ENCODE assay signal across 7 mouse cellular contexts in genomic region chr19:8966198-8966589, GRCm38 (mm10). TPM values are rescaled to one million over a fixed set of nuclear protein-coding genes. Genes with fewer than 3 reads are reported as not detected.
DNase-seq lines count a peak whose midpoint lies in the region; ATAC-seq and TF ChIP-seq lines count a peak whose summit lies in the region.

No protein-coding gene starts in this region.

- peaks cover 19% of the 10 kb centered on the region for H3K4me1 ChIP-seq in lung, embryonic 15.5 days
- H3K4me1 ChIP-seq in forebrain, embryonic 10.5 days, result peaks cover 30% of the 10 kb centered on the region
- peaks cover 19% of the 10 kb centered on the region; the same call in 1 of the 2 replicates for H3K4me1 ChIP-seq in limb, embryonic 14.5 days (ENCODE audit: control insufficient read depth, insufficient read depth, low read length)
- H3K4me1 ChIP-seq in stomach, embryonic 14.5 days (ENCODE audit: control insufficient read depth, insufficient read depth, low read length), result peaks cover 10% of the 10 kb centered on the region; the same call in 1 of the 2 replicates

- peak overlapping the region; percentile 94 for H3K27ac ChIP-seq in lung, embryonic 15.5 days
- peak overlapping the region; percentile 94 for H3K27ac ChIP-seq in forebrain, embryonic 10.5 days
- peak overlapping the region; percentile 97 for H3K27ac ChIP-seq in limb, embryonic 14.5 days (replicated peaks; ENCODE audit: low read depth, low read length)
- H3K27ac ChIP-seq in stomach, embryonic 14.5 days (ENCODE audit: low read length), result peak overlapping the region; percentile 93

- TF ChIP-seq POLR2A in limb, embryonic 14.5 days (IDR thresholded peaks at IDR 0.05; ENCODE audit: borderline replicate concordance, extremely low read depth, insufficient read depth, insufficient read length), result no peak

- no peak for ATAC-seq in lung, embryonic 15.5 days (ENCODE audit: borderline replicate concordance, extremely low read depth, low FRiP score, low TSS enrichment)
- ATAC-seq in limb, embryonic 14.5 days (ENCODE audit: low FRiP score, low read depth), result no peak
- no peak for ATAC-seq in stomach, embryonic 14.5 days (ENCODE audit: insufficient number of reproducible peaks, insufficient read depth, low FRiP score, low read depth)

- H3K4me3 ChIP-seq in lung, embryonic 15.5 days, result peak overlapping the region; percentile 82
- peak overlapping the region; percentile 90 for H3K4me3 ChIP-seq in forebrain, embryonic 10.5 days
- H3K4me3 ChIP-seq in limb, embryonic 14.5 days (replicated peaks; ENCODE audit: low read length), result peak overlapping the region; percentile 92
- H3K4me3 ChIP-seq in stomach, embryonic 14.5 days (ENCODE audit: low read depth, low read length), result peak overlapping the region; percentile 89

- H3K4me2 ChIP-seq in lung, embryonic 15.5 days, result peak overlapping the region; percentile 55
- H3K4me2 ChIP-seq in limb, embryonic 14.5 days (replicated peaks; ENCODE audit: low read depth, low read length, severe bottlenecking), result peak overlapping the region; percentile 73
- H3K4me2 ChIP-seq in stomach, embryonic 14.5 days (replicated peaks; ENCODE audit: low read depth, low read length), result peak overlapping the region; percentile 74

- H3K36me3 ChIP-seq in lung, embryonic 15.5 days, result peaks cover 66% of the 10 kb centered on the region
- peaks cover 80% of the 10 kb centered on the region for H3K36me3 ChIP-seq in forebrain, embryonic 10.5 days (replicated peaks)
- peaks cover 77% of the 10 kb centered on the region for H3K36me3 ChIP-seq in limb, embryonic 14.5 days (ENCODE audit: control insufficient read depth, insufficient read depth, low read length)
- H3K36me3 ChIP-seq in stomach, embryonic 14.5 days (ENCODE audit: control insufficient read depth, insufficient read depth, low read length), result peaks cover 55% of the 10 kb centered on the region

- no peaks in the 10 kb centered on the region for H3K27me3 ChIP-seq in lung, embryonic 15.5 days
- no peaks in the 10 kb centered on the region for H3K27me3 ChIP-seq in forebrain, embryonic 10.5 days (ENCODE audit: poor library complexity, severe bottlenecking)
- H3K27me3 ChIP-seq in limb, embryonic 14.5 days (ENCODE audit: control insufficient read depth, insufficient read depth, low read length), result no peaks in the 10 kb centered on the region
- no peaks in the 10 kb centered on the region for H3K27me3 ChIP-seq in stomach, embryonic 14.5 days (ENCODE audit: control insufficient read depth, insufficient read depth, low read length)

- DNase-seq in lung, postnatal 10 days, result no peak
- no peak for DNase-seq in forebrain, embryonic 10.5 days (ENCODE audit: extremely low spot score, low spot score)
- no peak for DNase-seq in limb, embryonic 14.5 days (ENCODE audit: low spot score)
- no peak for DNase-seq in adrenal gland, postnatal 10 days
- no peak for DNase-seq in cerebellum, postnatal 4 days (ENCODE audit: low spot score in 2 of 2)

- peak overlapping the region; percentile 61 for H3K9ac ChIP-seq in lung, embryonic 15.5 days
- peak overlapping the region; percentile 97 for H3K9ac ChIP-seq in limb, embryonic 14.5 days (ENCODE audit: low read depth, low read length, severe bottlenecking)
- peak overlapping the region; percentile 64 for H3K9ac ChIP-seq in stomach, embryonic 14.5 days (replicated peaks; ENCODE audit: low read depth, low read length)

- H3K9me3 ChIP-seq in lung, embryonic 15.5 days, result no peaks in the 10 kb centered on the region
- H3K9me3 ChIP-seq in forebrain, embryonic 10.5 days, result no peaks in the 10 kb centered on the region
- no peaks in the 10 kb centered on the region for H3K9me3 ChIP-seq in limb, embryonic 14.5 days (ENCODE audit: control insufficient read depth, low read length)
- no peaks in the 10 kb centered on the region for H3K9me3 ChIP-seq in stomach, embryonic 14.5 days (ENCODE audit: control insufficient read depth, low read depth, low read length)

- 33% methylated on average over 5 of the region's 5 CpGs for WGBS in lung, embryonic 15.5 days
- 51% methylated on average over 5 of the region's 5 CpGs for WGBS in forebrain, embryonic 10.5 days
- 27% methylated on average over 5 of the region's 5 CpGs for WGBS in limb, embryonic 14.5 days
- 31% methylated on average over 5 of the region's 5 CpGs for WGBS in stomach, embryonic 14.5 days

RNA-seq across cellular contexts. Expression of gene Eef1g, which starts 0.6 kb away (rescaled TPM):
- 420 and 427 TPM in 2 replicates for polyA plus RNA-seq in lung, embryonic 15.5 days (2015; fragmentation: Nextera tagmentation; extraction: Ambion mirVana)
- 559 and 563 TPM in 2 replicates for polyA plus RNA-seq in forebrain, embryonic 10.5 days (2016; fragmentation: Nextera tagmentation; extraction: Ambion mirVana)
- polyA plus RNA-seq in limb, embryonic 14.5 days (2012; rRNA removed), result 530 and 577 TPM in 2 replicates
- 499 and 500 TPM in 2 replicates for polyA plus RNA-seq in limb, embryonic 14.5 days (2014; fragmentation: Nextera tagmentation; extraction: Ambion mirVana)
- polyA plus RNA-seq in stomach, embryonic 14.5 days (2014; fragmentation: Nextera tagmentation; extraction: Ambion mirVana), result 469 and 470 TPM in 2 replicates
- total RNA-seq in adrenal gland, postnatal 10 days (2021), result 100 to 1,000 TPM; 355 to 407 TPM

RNA-seq across cellular contexts. Expression of gene Tut1, which starts 12.5 kb away (rescaled TPM):
- polyA plus RNA-seq in lung, embryonic 15.5 days (2015; fragmentation: Nextera tagmentation; extraction: Ambion mirVana), result 28.4 and 29.7 TPM in 2 replicates
- 40.2 and 49.1 TPM in 2 replicates for polyA plus RNA-seq in forebrain, embryonic 10.5 days (2016; fragmentation: Nextera tagmentation; extraction: Ambion mirVana)
- polyA plus RNA-seq in limb, embryonic 14.5 days (2012; rRNA removed), result 28.6 and 33.6 TPM in 2 replicates
- polyA plus RNA-seq in limb, embryonic 14.5 days (2014; fragmentation: Nextera tagmentation; extraction: Ambion mirVana), result 27.6 and 29.2 TPM in 2 replicates
- 27.2 and 27.6 TPM in 2 replicates for polyA plus RNA-seq in stomach, embryonic 14.5 days (2014; fragmentation: Nextera tagmentation; extraction: Ambion mirVana)
- 10 to 100 TPM; 17.4 to 19.3 TPM for total RNA-seq in adrenal gland, postnatal 10 days (2021)

RNA-seq across cellular contexts. Expression of gene Ahnak, which starts 22.9 kb away (rescaled TPM):
- 24.7 and 25.6 TPM in 2 replicates for polyA plus RNA-seq in lung, embryonic 15.5 days (2015; fragmentation: Nextera tagmentation; extraction: Ambion mirVana)
- 6.5 and 7.1 TPM in 2 replicates for polyA plus RNA-seq in forebrain, embryonic 10.5 days (2016; fragmentation: Nextera tagmentation; extraction: Ambion mirVana)
- 21.6 and 31.4 TPM in 2 replicates for polyA plus RNA-seq in limb, embryonic 14.5 days (2012; rRNA removed)
- polyA plus RNA-seq in limb, embryonic 14.5 days (2014; fragmentation: Nextera tagmentation; extraction: Ambion mirVana), result 61.5 and 61.6 TPM in 2 replicates
- polyA plus RNA-seq in stomach, embryonic 14.5 days (2014; fragmentation: Nextera tagmentation; extraction: Ambion mirVana), result 33.4 and 40.6 TPM in 2 replicates
- 100 to 1,000 TPM; 146 to 184 TPM for total RNA-seq in adrenal gland, postnatal 10 days (2021)

RNA-seq across cellular contexts. Expression of gene Mta2, which starts 24.5 kb away (rescaled TPM):
- polyA plus RNA-seq in lung, embryonic 15.5 days (2015; fragmentation: Nextera tagmentation; extraction: Ambion mirVana), result 165 and 173 TPM in 2 replicates
- polyA plus RNA-seq in forebrain, embryonic 10.5 days (2016; fragmentation: Nextera tagmentation; extraction: Ambion mirVana), result 202 and 206 TPM in 2 replicates
- 63.4 and 76.5 TPM in 2 replicates for polyA plus RNA-seq in limb, embryonic 14.5 days (2012; rRNA removed)
- 43.8 and 47.2 TPM in 2 replicates for polyA plus RNA-seq in limb, embryonic 14.5 days (2014; fragmentation: Nextera tagmentation; extraction: Ambion mirVana)
- polyA plus RNA-seq in stomach, embryonic 14.5 days (2014; fragmentation: Nextera tagmentation; extraction: Ambion mirVana), result 41.5 and 45.3 TPM in 2 replicates
- total RNA-seq in adrenal gland, postnatal 10 days (2021), result 100 to 1,000 TPM in 1 of 2 experiments, 10 to 100 TPM in 1; 94.8 to 111 TPM

RNA-seq across cellular contexts. Expression of gene Eml3, which starts 36.8 kb away (rescaled TPM):
- 30.8 and 35.6 TPM in 2 replicates for polyA plus RNA-seq in lung, embryonic 15.5 days (2015; fragmentation: Nextera tagmentation; extraction: Ambion mirVana)
- 24.0 and 25.7 TPM in 2 replicates for polyA plus RNA-seq in forebrain, embryonic 10.5 days (2016; fragmentation: Nextera tagmentation; extraction: Ambion mirVana)
- polyA plus RNA-seq in limb, embryonic 14.5 days (2012; rRNA removed), result 62.1 and 74.9 TPM in 2 replicates
- 21.5 and 25.2 TPM in 2 replicates for polyA plus RNA-seq in limb, embryonic 14.5 days (2014; fragmentation: Nextera tagmentation; extraction: Ambion mirVana)
- polyA plus RNA-seq in stomach, embryonic 14.5 days (2014; fragmentation: Nextera tagmentation; extraction: Ambion mirVana), result 16.8 and 18.2 TPM in 2 replicates
- 10 to 100 TPM; 43.6 to 53.3 TPM for total RNA-seq in adrenal gland, postnatal 10 days (2021)
